ENCODE assay signal across 8 mouse cellular contexts in genomic region chr8:106872454-106873034, GRCm38 (mm10). TPM values are rescaled to one million over a fixed set of nuclear protein-coding genes. Genes with fewer than 3 reads are reported as not detected.
DNase-seq lines count a peak whose midpoint lies in the region; ATAC-seq and TF ChIP-seq lines count a peak whose summit lies in the region.

No protein-coding gene starts in this region.

- peaks cover 41% of the 10 kb centered on the region for H3K27me3 ChIP-seq in embryonic facial prominence, embryonic 14.5 days (replicated peaks; ENCODE audit: control insufficient read depth, insufficient read depth, low read length)
- peaks cover 32% of the 10 kb centered on the region for H3K27me3 ChIP-seq in kidney, embryonic 15.5 days
- H3K27me3 ChIP-seq in neural tube, embryonic 13.5 days, result peaks cover 63% of the 10 kb centered on the region

- peak overlapping the region; percentile 100 for H3K4me2 ChIP-seq in embryonic facial prominence, embryonic 14.5 days (ENCODE audit: low read depth, low read length)
- H3K4me2 ChIP-seq in kidney, embryonic 15.5 days, result peak overlapping the region; percentile 98
- H3K4me2 ChIP-seq in neural tube, embryonic 13.5 days, result peak overlapping the region; percentile 86

- H3K4me1 ChIP-seq in embryonic facial prominence, embryonic 14.5 days (ENCODE audit: control insufficient read depth, insufficient read depth, low read length), result peaks cover 32% of the 10 kb centered on the region
- H3K4me1 ChIP-seq in kidney, embryonic 15.5 days, result peaks cover 41% of the 10 kb centered on the region
- H3K4me1 ChIP-seq in neural tube, embryonic 13.5 days (replicated peaks), result peaks cover 38% of the 10 kb centered on the region

- H3K9ac ChIP-seq in embryonic facial prominence, embryonic 14.5 days (ENCODE audit: low read depth, low read length), result no peak overlapping the region; the same call in 1 of the 2 replicates
- H3K9ac ChIP-seq in kidney, embryonic 15.5 days, result peak overlapping the region; percentile 70
- H3K9ac ChIP-seq in neural tube, embryonic 13.5 days, result peak overlapping the region; percentile 80

- WGBS in embryonic facial prominence, embryonic 14.5 days, result 8% methylated on average over 8 of the region's 8 CpGs
- WGBS in kidney, embryonic 15.5 days, result 5% methylated on average over 8 of the region's 8 CpGs
- 9% methylated on average over 8 of the region's 8 CpGs for WGBS in neural tube, embryonic 13.5 days

- H3K27ac ChIP-seq in layer of hippocampus, adult 2 months, result no peak overlapping the region
- no peak overlapping the region for H3K27ac ChIP-seq in embryonic facial prominence, embryonic 14.5 days (replicated peaks; ENCODE audit: low read depth, low read length)
- peak overlapping the region; percentile 28 for H3K27ac ChIP-seq in kidney, embryonic 15.5 days
- peak overlapping the region; percentile 39 for H3K27ac ChIP-seq in neural tube, embryonic 13.5 days (replicated peaks)

- no peak for TF ChIP-seq CTCF in layer of hippocampus, adult 2 months (conservative IDR thresholded peaks at IDR 0.05)

- no peak for ATAC-seq in embryonic facial prominence, embryonic 14.5 days (ENCODE audit: low read depth)
- no peak for ATAC-seq in kidney, embryonic 15.5 days (replicated peaks; ENCODE audit: low FRiP score)
- ATAC-seq in neural tube, embryonic 13.5 days (ENCODE audit: low read depth), result no peak
- no peak for ATAC-seq in megakaryocyte progenitor cell, adult 5-6 weeks (replicated peaks; ENCODE audit: poor library complexity)

- H3K36me3 ChIP-seq in embryonic facial prominence, embryonic 14.5 days (ENCODE audit: control insufficient read depth, insufficient read depth, low read length), result peaks cover 19% of the 10 kb centered on the region; the same call in 1 of the 2 replicates
- H3K36me3 ChIP-seq in kidney, embryonic 15.5 days, result peaks cover 36% of the 10 kb centered on the region
- peaks cover 33% of the 10 kb centered on the region for H3K36me3 ChIP-seq in neural tube, embryonic 13.5 days

- no peaks in the 10 kb centered on the region for H3K9me3 ChIP-seq in embryonic facial prominence, embryonic 14.5 days (ENCODE audit: control insufficient read depth, low read length)
- H3K9me3 ChIP-seq in kidney, embryonic 15.5 days (replicated peaks), result no peaks in the 10 kb centered on the region
- H3K9me3 ChIP-seq in neural tube, embryonic 13.5 days, result no peaks in the 10 kb centered on the region

- peak overlapping the region; percentile 79 for H3K4me3 ChIP-seq in layer of hippocampus, adult 2 months
- H3K4me3 ChIP-seq in embryonic facial prominence, embryonic 14.5 days (ENCODE audit: low read depth, low read length), result peak overlapping the region; percentile 63
- peak overlapping the region; percentile 61 for H3K4me3 ChIP-seq in kidney, embryonic 15.5 days (replicated peaks)
- H3K4me3 ChIP-seq in neural tube, embryonic 13.5 days, result peak overlapping the region; percentile 60

- DNase-seq in layer of hippocampus, adult 2 months (ENCODE audit: low spot score in 2 of 2), result no peak
- no peak for DNase-seq in layer of hippocampus, adult 8-10 months (ENCODE audit: low spot score in 2 of 2)
- DNase-seq in embryonic facial prominence, embryonic 14.5 days (ENCODE audit: low spot score), result peak; percentile 6
- no peak for DNase-seq in right cerebral cortex, adult 2 months (ENCODE audit: low spot score in 2 of 2)
- no peak for DNase-seq in gastrocnemius, postnatal 10 days

RNA-seq across cellular contexts. Expression of gene Has3, which starts 2.5 kb away (rescaled TPM):
- total RNA-seq in layer of hippocampus, adult 2 months (2021), result 1 to 10 TPM; 1.3 to 1.9 TPM
- total RNA-seq in layer of hippocampus, adult 8-10 months (2022), result 1 to 10 TPM; 1.6 to 2.6 (median 1.9) TPM
- 0.70 and 0.77 TPM in 2 replicates for polyA plus RNA-seq in embryonic facial prominence, embryonic 14.5 days (2014; fragmentation: Nextera tagmentation; extraction: Ambion mirVana)
- polyA plus RNA-seq in kidney, embryonic 15.5 days (2015; fragmentation: Nextera tagmentation; extraction: Ambion mirVana), result 1.2 and 1.5 TPM in 2 replicates
- 0.47 and 0.74 TPM in 2 replicates for polyA plus RNA-seq in neural tube, embryonic 13.5 days (2015; fragmentation: Nextera tagmentation; extraction: Ambion mirVana)
- not detected in 2 replicates for total RNA-seq in megakaryocyte progenitor cell, adult 5-6 weeks (2015)
- total RNA-seq in megakaryocyte progenitor cell, adult 5-6 weeks (2017), result 0.37 and 0.54 TPM in 2 replicates
- total RNA-seq in gastrocnemius, postnatal 10 days (2021), result 1 to 10 TPM; 2.1 to 3.4 TPM

RNA-seq across cellular contexts. Expression of gene Utp4, which starts 20.9 kb away (rescaled TPM):
- 10 to 100 TPM; 43.4 to 47.9 TPM for total RNA-seq in layer of hippocampus, adult 2 months (2021)
- 10 to 100 TPM; 41.0 to 44.7 (median 43.9) TPM for total RNA-seq in layer of hippocampus, adult 8-10 months (2022)
- 60.4 and 65.0 TPM in 2 replicates for polyA plus RNA-seq in embryonic facial prominence, embryonic 14.5 days (2014; fragmentation: Nextera tagmentation; extraction: Ambion mirVana)
- polyA plus RNA-seq in kidney, embryonic 15.5 days (2015; fragmentation: Nextera tagmentation; extraction: Ambion mirVana), result 85.8 and 86.4 TPM in 2 replicates
- polyA plus RNA-seq in neural tube, embryonic 13.5 days (2015; fragmentation: Nextera tagmentation; extraction: Ambion mirVana), result 42.2 and 46.9 TPM in 2 replicates
- total RNA-seq in megakaryocyte progenitor cell, adult 5-6 weeks (2015), result 66.8 and 76.6 TPM in 2 replicates
- 47.4 and 53.2 TPM in 2 replicates for total RNA-seq in megakaryocyte progenitor cell, adult 5-6 weeks (2017)
- 10 to 100 TPM; 18.1 to 21.7 TPM for total RNA-seq in gastrocnemius, postnatal 10 days (2021)

Comparison
In these comparisons a context has a peak if more than half of its experiments do, and no peak if none do; other contexts are left out.
1. H3K27ac ChIP-seq: peak in kidney, embryonic 15.5 days (single experiment) and neural tube, embryonic 13.5 days (single experiment); none in layer of hippocampus, adult 2 months (single experiment) and embryonic facial prominence, embryonic 14.5 days (single experiment).
2. Peak in every context shown above with its lines, with median percentiles within 50 percentile points of each other: H3K4me3 ChIP-seq and H3K4me2 ChIP-seq.